Mouse (Mus musculus): Measurements from ENCODE around the gene Ifna1. TPM values are rescaled to one million over a fixed set of nuclear protein-coding genes. Genes with fewer than 3 reads are reported as not detected.

The Ifna1 gene
- polyA plus RNA-seq, 1 experiment from 2014 or later, result not detected

GRCm38 (mm10) chr4:88878246-88878645 lies 28.4 kb downstream of the Ifna1 start:
- Histone ChIP-seq H3K27ac (replicated peaks) (no peak overlapping the region), H3K9me3 (no peaks in the 10 kb centered on the region), H3K36me3 (no peaks in the 10 kb centered on the region), H3K4me2 (replicated peaks) (no peak overlapping the region), H3K27me3 (no peaks in the 10 kb centered on the region), H3K9ac (replicated peaks) (no peak overlapping the region), H3K4me1 (no peaks in the 10 kb centered on the region), H3K4me3 (no peak overlapping the region)
- no peak for ATAC-seq (ENCODE audit: low FRiP score, low read depth)
- 51% methylated on average over 10 of the region's 10 CpGs for WGBS

- no peak overlapping the region for H3K4me2 ChIP-seq (replicated peaks)
- H3K9ac ChIP-seq (replicated peaks), result no peak overlapping the region
- 83% methylated on average over 4 of the region's 4 CpGs for WGBS
- H3K4me3 ChIP-seq, result no peak overlapping the region
- H3K27ac ChIP-seq (replicated peaks), result no peak overlapping the region
- no peaks in the 10 kb centered on the region for H3K36me3 ChIP-seq
- no peaks in the 10 kb centered on the region for H3K4me1 ChIP-seq
- H3K9me3 ChIP-seq, result no peaks in the 10 kb centered on the region
- no peak for ATAC-seq (ENCODE audit: low FRiP score, low read depth)
- H3K27me3 ChIP-seq, result no peaks in the 10 kb centered on the region
These were observed 28.9 kb downstream of the Ifna1 start for GRCm38 (mm10) chr4:88878772-88879171.

- no peaks in the 10 kb centered on the region for H3K27me3 ChIP-seq
- 90% methylated on average over 8 of the region's 8 CpGs for WGBS
- H3K36me3 ChIP-seq, result no peaks in the 10 kb centered on the region
- no peaks in the 10 kb centered on the region for H3K9me3 ChIP-seq
- H3K27ac ChIP-seq (replicated peaks), result no peak within 1 kb of the TSS
- H3K9ac ChIP-seq (replicated peaks), result no peak within 1 kb of the TSS
- ATAC-seq (ENCODE audit: low FRiP score, low read depth), result no peak
- H3K4me3 ChIP-seq, result no peak within 1 kb of the TSS
- H3K4me1 ChIP-seq, result no peaks in the 10 kb centered on the region
- no peak within 1 kb of the TSS for H3K4me2 ChIP-seq (replicated peaks)
These were observed 30.2 kb downstream of the Ifna1 start, which contains the start of gene Ifne for GRCm38 (mm10) chr4:88880101-88880500. Ifne (minus strand) TSS chr4:88880201.

DNA sequence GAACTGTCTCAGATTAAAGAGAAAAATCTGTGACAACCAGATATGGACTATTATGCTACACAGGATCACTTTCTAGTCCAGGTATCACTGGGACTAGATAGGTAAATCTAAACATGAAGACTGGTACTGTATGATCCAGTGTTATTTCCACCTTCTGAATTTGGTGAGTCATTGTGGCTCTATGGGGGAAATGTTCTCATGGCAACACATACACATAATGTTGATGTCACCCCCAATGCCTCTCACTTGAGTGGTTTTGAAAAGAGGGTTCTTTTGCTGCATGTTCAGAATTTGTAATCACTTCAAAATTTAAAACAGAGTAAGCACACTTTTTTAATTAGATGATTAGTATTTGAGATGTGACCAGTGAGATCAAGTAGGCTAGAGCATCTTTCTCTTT lies 38.3 kb downstream of the Ifna1 start:
- H3K9ac ChIP-seq (replicated peaks), result no peak overlapping the region
- H3K4me3 ChIP-seq, result no peak overlapping the region
- no peaks in the 10 kb centered on the region for H3K27me3 ChIP-seq
- H3K4me2 ChIP-seq (replicated peaks), result no peak overlapping the region
- ATAC-seq (ENCODE audit: low FRiP score, low read depth), result no peak
- H3K27ac ChIP-seq (replicated peaks), result no peak overlapping the region
- no peaks in the 10 kb centered on the region for H3K9me3 ChIP-seq
- no peaks in the 10 kb centered on the region for H3K36me3 ChIP-seq
- H3K4me1 ChIP-seq, result no peaks in the 10 kb centered on the region

GRCm38 (mm10) chr4:88893201-88893754 lies 43.4 kb downstream of the Ifna1 start:
- Histone ChIP-seq H3K4me3 (no peak overlapping the region), H3K9ac (replicated peaks) (no peak overlapping the region), H3K27me3 (no peaks in the 10 kb centered on the region), H3K36me3 (no peaks in the 10 kb centered on the region), H3K9me3 (no peaks in the 10 kb centered on the region), H3K4me2 (replicated peaks) (no peak overlapping the region), H3K4me1 (no peaks in the 10 kb centered on the region), H3K27ac (replicated peaks) (no peak overlapping the region)
- no peak for ATAC-seq (ENCODE audit: low FRiP score, low read depth)

Other genes with a start within 250 kb of the Ifna1 start
- gene Ifna12, start 246.7 kb upstream of the Ifna1 start, polyA plus RNA-seq (2016; fragmentation: Nextera tagmentation; extraction: Ambion mirVana), result not detected in 2 replicates
- gene C87499, start 215.7 kb upstream of the Ifna1 start, polyA plus RNA-seq (2016; fragmentation: Nextera tagmentation; extraction: Ambion mirVana), result not detected in 2 replicates
- gene Ifna13, start 205.6 kb upstream of the Ifna1 start, polyA plus RNA-seq (2016; fragmentation: Nextera tagmentation; extraction: Ambion mirVana), result not detected in 2 replicates
- gene Ifna16, start 173.2 kb upstream of the Ifna1 start, polyA plus RNA-seq (2016; fragmentation: Nextera tagmentation; extraction: Ambion mirVana), result not detected in 2 replicates
- gene Ifna2, start 166.2 kb upstream of the Ifna1 start, polyA plus RNA-seq (2016; fragmentation: Nextera tagmentation; extraction: Ambion mirVana), result not detected in 2 replicates
- gene Ifnab, start 158.7 kb upstream of the Ifna1 start, polyA plus RNA-seq (2016; fragmentation: Nextera tagmentation; extraction: Ambion mirVana), result not detected in 2 replicates
- 1.3 and 2.0 TPM in 2 replicates for gene Gm26566, start 128.3 kb upstream of the Ifna1 start, polyA plus RNA-seq (2016; fragmentation: Nextera tagmentation; extraction: Ambion mirVana)
- 142 and 153 TPM in 2 replicates for gene Klhl9, start 127.6 kb upstream of the Ifna1 start, polyA plus RNA-seq (2016; fragmentation: Nextera tagmentation; extraction: Ambion mirVana)
- gene Gm13271, start 95.2 kb upstream of the Ifna1 start, polyA plus RNA-seq (2016; fragmentation: Nextera tagmentation; extraction: Ambion mirVana), result not detected in 2 replicates
- 0.14 and 0.20 TPM in 2 replicates for gene Gm13283, start 90.0 kb upstream of the Ifna1 start, polyA plus RNA-seq (2016; fragmentation: Nextera tagmentation; extraction: Ambion mirVana)
- not detected in 2 replicates for gene Gm13290, start 76.3 kb upstream of the Ifna1 start, polyA plus RNA-seq (2016; fragmentation: Nextera tagmentation; extraction: Ambion mirVana)
- gene Gm13289, start 73.2 kb upstream of the Ifna1 start, polyA plus RNA-seq (2016; fragmentation: Nextera tagmentation; extraction: Ambion mirVana), result not detected in 2 replicates
- 0.31 TPM in 1 of 2 replicates, not detected in the other for gene Gm13272, start 70.2 kb upstream of the Ifna1 start, polyA plus RNA-seq (2016; fragmentation: Nextera tagmentation; extraction: Ambion mirVana)
- 0.37 TPM in 1 of 2 replicates, not detected in the other for gene Ifnz, start 68.0 kb upstream of the Ifna1 start, polyA plus RNA-seq (2016; fragmentation: Nextera tagmentation; extraction: Ambion mirVana)
- gene Gm13276, start 64.4 kb upstream of the Ifna1 start, polyA plus RNA-seq (2016; fragmentation: Nextera tagmentation; extraction: Ambion mirVana), result not detected in 2 replicates
- gene Gm13277, start 61.5 kb upstream of the Ifna1 start, polyA plus RNA-seq (2016; fragmentation: Nextera tagmentation; extraction: Ambion mirVana), result not detected in 2 replicates
- not detected in 2 replicates for gene Gm13278, start 58.5 kb upstream of the Ifna1 start, polyA plus RNA-seq (2016; fragmentation: Nextera tagmentation; extraction: Ambion mirVana)
- not detected in 2 replicates for gene Gm13275, start 55.6 kb upstream of the Ifna1 start, polyA plus RNA-seq (2016; fragmentation: Nextera tagmentation; extraction: Ambion mirVana)
- gene Gm13279, start 52.7 kb upstream of the Ifna1 start, polyA plus RNA-seq (2016; fragmentation: Nextera tagmentation; extraction: Ambion mirVana), result not detected in 2 replicates
- gene Gm13285, start 50.4 kb upstream of the Ifna1 start, polyA plus RNA-seq (2016; fragmentation: Nextera tagmentation; extraction: Ambion mirVana), result 0.83 TPM in 1 of 2 replicates, not detected in the other
- not detected in 2 replicates for gene Gm13287, start 46.8 kb upstream of the Ifna1 start, polyA plus RNA-seq (2016; fragmentation: Nextera tagmentation; extraction: Ambion mirVana)
- not detected in 2 replicates for gene Gm13288, start 44.6 kb upstream of the Ifna1 start, polyA plus RNA-seq (2016; fragmentation: Nextera tagmentation; extraction: Ambion mirVana)
- not detected in 2 replicates for gene Ifna7, start 33.9 kb upstream of the Ifna1 start, polyA plus RNA-seq (2016; fragmentation: Nextera tagmentation; extraction: Ambion mirVana)
- gene Ifna11, start 30.1 kb upstream of the Ifna1 start, polyA plus RNA-seq (2016; fragmentation: Nextera tagmentation; extraction: Ambion mirVana), result not detected in 2 replicates
- not detected in 2 replicates for gene Ifna6, start 22.7 kb upstream of the Ifna1 start, polyA plus RNA-seq (2016; fragmentation: Nextera tagmentation; extraction: Ambion mirVana)
- not detected in 2 replicates for gene Ifna5, start 14.6 kb upstream of the Ifna1 start, polyA plus RNA-seq (2016; fragmentation: Nextera tagmentation; extraction: Ambion mirVana)
- not detected in 2 replicates for gene Ifna4, start 8.2 kb upstream of the Ifna1 start, polyA plus RNA-seq (2016; fragmentation: Nextera tagmentation; extraction: Ambion mirVana)
- gene Ifne, start 30.1 kb downstream of the Ifna1 start, polyA plus RNA-seq (2016; fragmentation: Nextera tagmentation; extraction: Ambion mirVana), result not detected in 2 replicates

All from midbrain, embryonic 12.5 days (tissue).